Mouse (Mus musculus) liver, adult 2 months (tissue): ENCODE measurements around the gene Angptl2.

Experiments used
- CTCF ChIP-seq: fragments of 200-500 bp; IDR thresholded peaks from 2 replicates; pipeline ENCODE4 v1.5.1; 2011; ENCODE audit warnings: low read depth, low read length, control low read depth
- POLR2A ChIP-seq: fragments of 200-500 bp; IDR thresholded peaks from 2 replicates; pipeline ENCODE4 v1.6.1; 2011; ENCODE audit warnings: low read length, control low read depth; ENCODE audit not compliant: insufficient read depth; ENCODE audit errors: extremely low read depth

DNA sequence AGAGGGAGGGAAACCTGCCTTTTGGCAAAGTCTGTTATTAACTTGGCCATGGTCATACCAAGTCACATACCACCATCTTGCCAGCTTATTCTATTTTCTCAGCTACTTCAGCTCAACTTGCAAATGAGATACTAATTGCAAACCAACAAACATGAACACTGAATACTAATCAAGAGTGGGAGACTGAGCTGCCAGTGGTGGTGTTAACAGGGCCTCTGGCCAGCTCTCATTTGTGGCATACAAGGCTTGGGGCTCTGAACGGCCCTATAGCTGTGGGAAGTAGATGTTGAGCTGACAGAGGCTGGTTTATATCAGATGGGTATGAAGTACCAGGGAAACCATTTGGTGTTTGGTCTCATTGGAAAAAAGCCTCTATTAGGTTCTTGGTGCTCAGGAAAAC is 51.2 kb downstream of the Angptl2 start:
- TF ChIP-seq POLR2A: no peak
- TF ChIP-seq CTCF: no peak
